Mouse (Mus musculus): ENCODE data around the gene Mdh1. TPM values are rescaled to one million over a fixed set of nuclear protein-coding genes. Genes with fewer than 3 reads are reported as not detected.

Mdh1 gene
- polyA plus RNA-seq, 1 experiment from 2014 or later: 478 TPM

DNA sequence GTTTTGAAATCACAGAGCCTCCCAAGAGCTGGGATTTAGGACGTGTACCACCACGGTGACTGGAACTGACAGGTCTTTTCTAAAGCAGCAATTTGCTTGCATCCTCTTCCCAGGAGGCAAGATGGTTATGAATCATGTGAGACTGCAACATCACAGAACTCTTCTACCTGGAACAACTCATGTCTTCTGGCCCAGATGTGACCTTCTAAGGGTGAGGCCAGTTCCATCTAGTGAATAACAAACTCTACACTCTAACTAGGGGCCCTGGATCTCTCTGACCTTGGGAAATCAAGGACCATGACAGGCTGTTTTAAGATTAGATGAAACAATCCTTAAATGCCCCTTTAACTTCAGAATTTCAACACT, 2.1 kb downstream of the Mdh1 start:
- no peak for DNase-seq
- no peaks in the 10 kb centered on the region for H3K9me3 ChIP-seq (ENCODE audit: low read length)
- H3K4me2 ChIP-seq (ENCODE audit: low read depth, low read length): peak overlapping the region; percentile 85
- TF ChIP-seq EP300 (IDR thresholded peaks at IDR 0.05; ENCODE audit: low read depth): no peak
- WGBS (ENCODE audit: insufficient replicate concordance): 57% methylated on average over 2 of the region's 2 CpGs
- peaks cover 18% of the 10 kb centered on the region for H3K4me1 ChIP-seq (ENCODE audit: insufficient read depth)
- no peaks in the 10 kb centered on the region for H3K27me3 ChIP-seq (ENCODE audit: insufficient read depth, low read length)
- peak overlapping the region; percentile 7; the same call in 1 of the 2 replicates for H3K9ac ChIP-seq (replicated peaks)
- ATAC-seq: no peak
- peak overlapping the region; percentile 82; the same call in 1 of the 2 replicates for H3K27ac ChIP-seq (ENCODE audit: low read depth)
- H3K4me3 ChIP-seq (ENCODE audit: low read depth, low read length): no peak overlapping the region
- peaks cover 5% of the 10 kb centered on the region for H3K36me3 ChIP-seq (replicated peaks; ENCODE audit: insufficient read depth, low read length)

DNA sequence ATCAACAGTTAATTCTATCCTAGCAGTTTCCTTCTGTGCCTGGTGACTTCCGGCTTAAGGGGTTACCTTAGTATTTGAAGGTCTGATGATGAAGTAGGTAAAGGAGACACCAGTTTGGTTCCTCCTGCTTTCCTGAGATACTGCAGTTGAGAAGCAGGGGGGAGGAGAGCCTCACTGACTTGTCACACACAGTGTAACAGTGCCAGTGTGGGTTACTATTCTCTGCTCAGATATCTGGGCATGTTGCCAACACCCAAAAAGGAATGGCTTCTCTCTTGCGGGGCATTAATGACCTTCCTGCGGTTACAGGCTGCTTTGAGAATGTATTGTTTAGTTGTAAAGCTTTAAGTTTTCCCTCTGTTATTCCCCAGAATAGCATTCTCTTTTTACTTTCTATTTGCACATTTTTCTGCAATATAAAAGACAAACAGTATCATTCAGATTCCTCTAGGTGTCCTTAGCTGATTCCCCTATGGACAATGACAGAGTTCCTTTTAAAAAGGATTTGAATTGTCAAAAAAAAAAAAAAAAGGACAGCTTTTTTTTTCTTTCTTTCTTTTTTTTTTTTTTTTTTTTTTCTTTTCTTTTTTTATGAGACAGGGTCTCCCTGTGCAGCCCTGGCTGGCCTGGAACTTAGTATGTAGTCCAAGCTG, 2.6 kb downstream of the Mdh1 start:
- 15% methylated on average over 3 of the region's 3 CpGs for whole genome bisulfite sequencing (ENCODE audit: insufficient replicate concordance)
- Histone ChIP-seq H3K9ac (replicated peaks) (peak overlapping the region; percentile 33), H3K4me2 (ENCODE audit: low read depth, low read length) (peak overlapping the region; percentile 85), H3K27me3 (ENCODE audit: insufficient read depth, low read length) (no peaks in the 10 kb centered on the region), H3K9me3 (ENCODE audit: low read length) (no peaks in the 10 kb centered on the region), H3K4me1 (ENCODE audit: insufficient read depth) (peaks cover 20% of the 10 kb centered on the region), H3K27ac (ENCODE audit: low read depth) (peak overlapping the region; percentile 82), H3K4me3 (ENCODE audit: low read depth, low read length) (peak overlapping the region; percentile 7; the same call in 1 of the 2 replicates), H3K36me3 (replicated peaks; ENCODE audit: insufficient read depth, low read length) (peaks cover 5% of the 10 kb centered on the region)
- peak; percentile 29 for DNase-seq
- TF ChIP-seq CTCF (IDR thresholded peaks at IDR 0.05; ENCODE audit: low read depth) (no peak), EP300 (IDR thresholded peaks at IDR 0.05; ENCODE audit: low read depth) (no peak)
- no peak for ATAC-seq

DNA sequence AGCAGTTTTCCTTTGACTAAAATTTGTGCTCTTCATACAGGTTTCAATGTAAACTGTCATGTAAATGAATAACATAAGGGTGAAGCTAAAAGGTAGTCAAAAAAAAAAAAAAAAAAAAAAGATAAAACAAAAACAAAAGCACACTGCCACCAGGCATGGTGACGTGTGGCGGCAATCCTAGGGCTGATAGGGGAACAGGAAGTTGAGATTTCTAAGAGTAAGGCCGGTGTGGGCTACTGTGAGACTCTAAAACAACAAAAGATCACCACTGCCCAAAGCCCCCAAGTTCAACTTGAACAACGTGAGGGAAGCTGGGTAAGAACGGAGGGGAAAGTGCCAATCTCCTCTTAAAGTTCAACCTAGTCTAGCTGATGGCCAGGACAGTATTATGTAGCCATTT, 3.2 kb downstream of the Mdh1 start:
- Histone ChIP-seq H3K36me3 (replicated peaks; ENCODE audit: insufficient read depth, low read length) (peaks cover 6% of the 10 kb centered on the region), H3K9ac (replicated peaks) (peak overlapping the region; percentile 33), H3K4me3 (ENCODE audit: low read depth, low read length) (peak overlapping the region; percentile 7; the same call in 1 of the 2 replicates), H3K4me2 (ENCODE audit: low read depth, low read length) (peak overlapping the region; percentile 85), H3K27me3 (ENCODE audit: insufficient read depth, low read length) (no peaks in the 10 kb centered on the region), H3K9me3 (ENCODE audit: low read length) (no peaks in the 10 kb centered on the region), H3K4me1 (ENCODE audit: insufficient read depth) (peaks cover 20% of the 10 kb centered on the region), H3K27ac (ENCODE audit: low read depth) (peak overlapping the region; percentile 69)
- no peak for DNase-seq
- 26% methylated on average over 5 of the region's 5 CpGs for WGBS (ENCODE audit: insufficient replicate concordance)
- no peak for TF ChIP-seq EP300 (IDR thresholded peaks at IDR 0.05; ENCODE audit: low read depth)
- TF ChIP-seq CTCF (IDR thresholded peaks at IDR 0.05; ENCODE audit: low read depth): no peak
- ATAC-seq: no peak

GRCm38 (mm10) chr11:21567733-21568132, 4.4 kb downstream of the Mdh1 start:
- WGBS (ENCODE audit: insufficient replicate concordance): 74% methylated on average over 1 of the region's 1 CpGs
- TF ChIP-seq CTCF (IDR thresholded peaks at IDR 0.05; ENCODE audit: low read depth) (no peak), EP300 (IDR thresholded peaks at IDR 0.05; ENCODE audit: low read depth) (no peak)
- no peak for DNase-seq
- Histone ChIP-seq H3K4me3 (ENCODE audit: low read depth, low read length) (no peak overlapping the region), H3K4me2 (ENCODE audit: low read depth, low read length) (no peak overlapping the region), H3K4me1 (ENCODE audit: insufficient read depth) (peaks cover 18% of the 10 kb centered on the region), H3K27me3 (ENCODE audit: insufficient read depth, low read length) (no peaks in the 10 kb centered on the region), H3K27ac (ENCODE audit: low read depth) (no peak overlapping the region), H3K9me3 (ENCODE audit: low read length) (no peaks in the 10 kb centered on the region), H3K36me3 (replicated peaks; ENCODE audit: insufficient read depth, low read length) (peaks cover 17% of the 10 kb centered on the region), H3K9ac (replicated peaks) (no peak overlapping the region)
- ATAC-seq: no peak

GRCm38 (mm10) chr11:21566934-21567333, 5.2 kb downstream of the Mdh1 start:
- WGBS (ENCODE audit: insufficient replicate concordance): 88% methylated on average over 6 of the region's 6 CpGs
- no peak overlapping the region for H3K4me3 ChIP-seq (ENCODE audit: low read depth, low read length)
- TF ChIP-seq CTCF (IDR thresholded peaks at IDR 0.05; ENCODE audit: low read depth) (no peak), EP300 (IDR thresholded peaks at IDR 0.05; ENCODE audit: low read depth) (no peak)
- DNase-seq (no peak), ATAC-seq (no peak)
- H3K4me2 ChIP-seq (ENCODE audit: low read depth, low read length): no peak overlapping the region
- peaks cover 16% of the 10 kb centered on the region for H3K4me1 ChIP-seq (ENCODE audit: insufficient read depth)
- H3K27ac ChIP-seq (ENCODE audit: low read depth): no peak overlapping the region
- peaks cover 20% of the 10 kb centered on the region for H3K36me3 ChIP-seq (replicated peaks; ENCODE audit: insufficient read depth, low read length)
- H3K27me3 ChIP-seq (ENCODE audit: insufficient read depth, low read length): no peaks in the 10 kb centered on the region
- no peaks in the 10 kb centered on the region for H3K9me3 ChIP-seq (ENCODE audit: low read length)
- H3K9ac ChIP-seq (replicated peaks): no peak overlapping the region

DNA sequence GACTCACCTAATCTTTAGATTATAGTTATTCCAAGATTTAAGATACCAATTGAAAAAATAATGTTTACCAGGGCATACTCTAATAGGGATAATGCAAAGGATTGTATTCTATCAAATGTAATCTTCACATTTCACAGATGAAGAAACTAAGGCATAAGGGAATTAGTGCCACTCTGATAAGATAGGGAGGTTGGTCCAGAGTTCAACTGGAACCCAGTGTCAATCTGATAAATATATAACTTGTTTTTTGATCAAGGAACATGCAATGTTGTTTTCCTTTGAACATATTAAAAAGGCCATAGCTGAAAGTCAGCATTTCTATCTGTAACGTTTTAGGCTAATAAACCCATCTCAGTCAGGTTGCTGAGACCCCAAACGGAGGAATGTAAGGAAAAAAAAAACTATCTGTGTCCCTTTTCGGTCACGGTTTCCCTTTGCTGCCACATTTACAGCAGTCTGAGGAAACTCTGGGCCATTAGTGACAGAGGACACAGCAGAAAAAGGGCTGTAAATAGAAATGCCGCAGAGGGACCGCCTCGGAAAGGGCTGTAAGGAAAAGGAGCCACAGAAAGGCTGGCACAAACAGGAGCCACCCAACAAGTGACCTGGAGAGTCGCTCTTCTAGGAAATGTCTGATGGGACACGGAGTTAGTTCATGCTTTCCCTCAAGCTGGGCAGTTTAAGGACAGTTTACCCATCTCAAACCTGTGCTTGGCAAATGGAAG, 7.3 kb downstream of the Mdh1 start:
- Histone ChIP-seq H3K9me3 (ENCODE audit: low read length) (no peaks in the 10 kb centered on the region), H3K9ac (replicated peaks) (no peak overlapping the region), H3K4me2 (ENCODE audit: low read depth, low read length) (no peak overlapping the region), H3K4me1 (ENCODE audit: insufficient read depth) (peaks cover 12% of the 10 kb centered on the region), H3K36me3 (replicated peaks; ENCODE audit: insufficient read depth, low read length) (peaks cover 33% of the 10 kb centered on the region), H3K4me3 (ENCODE audit: low read depth, low read length) (no peak overlapping the region), H3K27ac (ENCODE audit: low read depth) (no peak overlapping the region), H3K27me3 (ENCODE audit: insufficient read depth, low read length) (no peaks in the 10 kb centered on the region)
- DNase-seq (no peak), ATAC-seq (no peak)
- TF ChIP-seq EP300 (IDR thresholded peaks at IDR 0.05; ENCODE audit: low read depth) (no peak), CTCF (IDR thresholded peaks at IDR 0.05; ENCODE audit: low read depth) (no peak)
- 85% methylated on average over 9 of the region's 9 CpGs for WGBS (ENCODE audit: insufficient replicate concordance)

Data from liver, postnatal 0 days (tissue).